Mouse (Mus musculus): ENCODE results near the gene Olfr25.

Gene Olfr25

GRCm38 (mm10) chr9:38328760-38329159 lies at the start of gene Olfr25:
Olfr25 (plus strand) TSS chr9:38329060.
- no peak for DNase-seq (ENCODE audit: low spot score)

GRCm38 (mm10) chr9:38290807-38291206 lies 38.1 kb upstream of the Olfr25 start, which contains the start of gene Olfr896-ps1:
Olfr896-ps1 (plus strand) TSS chr9:38291107.
- DNase-seq (ENCODE audit: low spot score) = no peak

- no peak for DNase-seq (ENCODE audit: low spot score)
Observed at GRCm38 (mm10) chr9:38348111-38348510, 19.3 kb downstream of the Olfr25 start, which contains the start of gene Olfr898. Olfr898 (plus strand) TSS chr9:38348411.

GRCm38 (mm10) chr9:38366596-38366995 lies 37.7 kb downstream of the Olfr25 start, which contains the start of gene Olfr250:
Olfr250 (plus strand) TSS chr9:38366896.
- no peak for DNase-seq (ENCODE audit: low spot score)

DNA sequence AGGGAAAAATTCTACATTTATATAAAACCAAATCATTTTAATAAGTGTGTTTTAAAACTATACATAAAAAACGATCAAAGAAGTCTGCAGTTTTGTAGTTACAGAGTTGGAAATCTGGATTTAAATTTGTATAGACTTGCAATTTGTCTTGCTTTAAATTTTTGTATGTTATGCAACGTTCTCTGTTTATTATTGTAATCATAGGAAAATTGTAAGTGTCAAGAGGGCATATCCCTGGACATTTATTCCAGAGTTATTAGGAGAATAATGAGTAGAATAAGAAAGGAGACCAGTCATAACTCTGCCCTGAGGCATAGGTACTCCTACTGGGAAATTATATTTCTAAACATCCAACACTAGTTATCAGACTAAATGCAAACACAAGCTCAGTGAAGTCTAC lies 47.9 kb downstream of the Olfr25 start, which contains the start of gene Olfr251:
Olfr251 (plus strand) TSS at position 301 of the 400 bp plus-strand sequence.
- DNase-seq (ENCODE audit: low spot score) = no peak
